Mouse (Mus musculus) megakaryocyte, embryonic 14.5 days (primary cell): ENCODE measurements around the gene 4933430I17Rik. TPM values are rescaled to one million over a fixed set of nuclear protein-coding genes. Genes with fewer than 3 reads are reported as not detected.

ENCODE experiments used
- H3K27me3 ChIP-seq: replicated peaks from 2 replicates; pipeline ENCODE3; 2012; ENCODE audit warnings: inconsistent platforms
- H3K36me3 ChIP-seq: replicated peaks from 2 replicates; pipeline ENCODE3; 2012; ENCODE audit warnings: low read length, inconsistent platforms, mixed read lengths
- H3K4me1 ChIP-seq: 2 replicates; pipeline ENCODE4 v1.6.1; 2012; ENCODE audit warnings: inconsistent platforms
- H3K4me3 ChIP-seq: replicated peaks from 2 replicates; pipeline ENCODE3; 2012; ENCODE audit warnings: moderate library complexity, mild to moderate bottlenecking, inconsistent platforms
- H3K9me3 ChIP-seq: 2 replicates; pipeline ENCODE4 v1.6.1; 2012; ENCODE audit warnings: inconsistent platforms
- FLI1 ChIP-seq: IDR thresholded peaks from 2 replicates; pipeline ENCODE4 v1.6.1; 2012; ENCODE audit warnings: low read length, inconsistent platforms, mixed read lengths
- GATA1 ChIP-seq: IDR thresholded peaks from 3 replicates; pipeline ENCODE4 v1.6.1; 2012; ENCODE audit warnings: mixed read lengths, low read length, inconsistent platforms, borderline replicate concordance
- polyA plus RNA-seq: library from polyadenylated mRNA; stranded (reverse); fragments of >175 nt; gene quantifications from 2 replicates; pipeline ENCODE4 v1.2.3, GENCODE M21; 2012; ENCODE audit warnings: low replicate concordance; ENCODE audit not compliant: insufficient read depth

Gene 4933430I17Rik
- polyA plus RNA-seq, 1 experiment = not detected

GRCm38 (mm10) chr4:62503374-62503970 lies 21.7 kb upstream of the 4933430I17Rik start, which contains the start of gene Hdhd3:
Gene Hdhd3 (minus strand): TSS chr4:62503467.
- Histone ChIP-seq H3K4me1 (peaks cover 40% of the 10 kb centered on the region), H3K27me3 (no peaks in the 10 kb centered on the region), H3K4me3 (peak within 1 kb of the TSS; percentile 91), H3K9me3 (no peaks in the 10 kb centered on the region), H3K36me3 (peaks cover 26% of the 10 kb centered on the region)
- TF ChIP-seq FLI1 = no peak
- no peak for TF ChIP-seq GATA1

GRCm38 (mm10) chr4:62505991-62506390 lies 19.2 kb upstream of the 4933430I17Rik start:
- Histone ChIP-seq H3K9me3 (no peaks in the 10 kb centered on the region), H3K4me1 (peaks cover 37% of the 10 kb centered on the region), H3K27me3 (no peaks in the 10 kb centered on the region), H3K36me3 (peaks cover 38% of the 10 kb centered on the region), H3K4me3 (no peak overlapping the region)
- TF ChIP-seq FLI1 (no peak), GATA1 (no peak)

- peaks cover 46% of the 10 kb centered on the region for H3K36me3 ChIP-seq
- no peak overlapping the region for H3K4me3 ChIP-seq
- TF ChIP-seq FLI1 (no peak), GATA1 (no peak)
- H3K4me1 ChIP-seq = peaks cover 31% of the 10 kb centered on the region
- H3K27me3 ChIP-seq = no peaks in the 10 kb centered on the region
- H3K9me3 ChIP-seq = no peaks in the 10 kb centered on the region
Measured at GRCm38 (mm10) chr4:62506798-62507197, 18.4 kb upstream of the 4933430I17Rik start.

- no peaks in the 10 kb centered on the region for H3K9me3 ChIP-seq
- H3K36me3 ChIP-seq = peaks cover 66% of the 10 kb centered on the region
- peaks cover 17% of the 10 kb centered on the region for H3K4me1 ChIP-seq
- H3K27me3 ChIP-seq = no peaks in the 10 kb centered on the region
- no peak overlapping the region for H3K4me3 ChIP-seq
- no peak for TF ChIP-seq FLI1
- no peak for TF ChIP-seq GATA1
Measured at GRCm38 (mm10) chr4:62508839-62509238, 16.3 kb upstream of the 4933430I17Rik start.

- Histone ChIP-seq H3K4me3 (no peak overlapping the region), H3K36me3 (peaks cover 70% of the 10 kb centered on the region), H3K4me1 (peaks cover 25% of the 10 kb centered on the region), H3K9me3 (no peaks in the 10 kb centered on the region), H3K27me3 (no peaks in the 10 kb centered on the region)
- TF ChIP-seq FLI1 = no peak
- TF ChIP-seq GATA1 = no peak
Measured at GRCm38 (mm10) chr4:62509946-62510345, 15.2 kb upstream of the 4933430I17Rik start.

- Histone ChIP-seq H3K4me3 (no peak overlapping the region), H3K27me3 (no peaks in the 10 kb centered on the region), H3K4me1 (peaks cover 50% of the 10 kb centered on the region), H3K36me3 (peaks cover 51% of the 10 kb centered on the region), H3K9me3 (no peaks in the 10 kb centered on the region)
- no peak for TF ChIP-seq FLI1
- TF ChIP-seq GATA1 = no peak
Measured at GRCm38 (mm10) chr4:62513998-62514506, 11.1 kb upstream of the 4933430I17Rik start.

GRCm38 (mm10) chr4:62514995-62515394 lies 10.2 kb upstream of the 4933430I17Rik start:
- Histone ChIP-seq H3K9me3 (no peaks in the 10 kb centered on the region), H3K36me3 (peaks cover 42% of the 10 kb centered on the region), H3K27me3 (no peaks in the 10 kb centered on the region), H3K4me1 (peaks cover 59% of the 10 kb centered on the region), H3K4me3 (peak overlapping the region; percentile 74)
- TF ChIP-seq FLI1 (no peak), GATA1 (no peak)

- Histone ChIP-seq H3K4me1 (peaks cover 63% of the 10 kb centered on the region), H3K27me3 (no peaks in the 10 kb centered on the region), H3K9me3 (no peaks in the 10 kb centered on the region), H3K4me3 (peak overlapping the region; percentile 74), H3K36me3 (peaks cover 37% of the 10 kb centered on the region)
- TF ChIP-seq GATA1 (no peak; the same call in 2 of the 3 replicates), FLI1 (no peak)
Measured at GRCm38 (mm10) chr4:62515490-62515889, 9.7 kb upstream of the 4933430I17Rik start.

GRCm38 (mm10) chr4:62516079-62516478 lies 9.1 kb upstream of the 4933430I17Rik start:
- TF ChIP-seq FLI1 = no peak
- TF ChIP-seq GATA1 = no peak
- Histone ChIP-seq H3K27me3 (no peaks in the 10 kb centered on the region), H3K4me3 (peak overlapping the region; percentile 74), H3K9me3 (no peaks in the 10 kb centered on the region), H3K36me3 (peaks cover 31% of the 10 kb centered on the region), H3K4me1 (peaks cover 68% of the 10 kb centered on the region)

- TF ChIP-seq GATA1 (no peak), FLI1 (no peak)
- Histone ChIP-seq H3K27me3 (no peaks in the 10 kb centered on the region), H3K4me3 (peak overlapping the region; percentile 44), H3K4me1 (peaks cover 68% of the 10 kb centered on the region), H3K36me3 (peaks cover 27% of the 10 kb centered on the region), H3K9me3 (no peaks in the 10 kb centered on the region)
Measured at GRCm38 (mm10) chr4:62516579-62516978, 8.6 kb upstream of the 4933430I17Rik start.

GRCm38 (mm10) chr4:62517046-62517445 lies 8.1 kb upstream of the 4933430I17Rik start:
- Histone ChIP-seq H3K27me3 (no peaks in the 10 kb centered on the region), H3K4me1 (peaks cover 68% of the 10 kb centered on the region), H3K36me3 (peaks cover 24% of the 10 kb centered on the region), H3K9me3 (no peaks in the 10 kb centered on the region), H3K4me3 (no peak overlapping the region)
- TF ChIP-seq FLI1 (no peak), GATA1 (no peak)
